Mouse (Mus musculus) bone marrow, adult 2 months (tissue): ENCODE measurements around the gene Zfp296.

ENCODE experiments used
- CTCF ChIP-seq: fragments of 200-500 bp; IDR thresholded peaks from 2 replicates; pipeline ENCODE4 v1.5.1; 2011; ENCODE audit warnings: low read length, control low read depth; ENCODE audit not compliant: control insufficient read depth, insufficient read depth
- POLR2A ChIP-seq: fragments of 200-500 bp; IDR thresholded peaks from 2 replicates; pipeline ENCODE4 v1.6.1; 2011; ENCODE audit warnings: low read depth, mild to moderate bottlenecking, control low read depth, low read length, borderline replicate concordance; ENCODE audit not compliant: control insufficient read depth

GRCm38 (mm10) chr7:19563884-19564283 lies 13.2 kb upstream of the Zfp296 start:
- no peak for TF ChIP-seq POLR2A
- no peak for TF ChIP-seq CTCF
